Comparison of ENCODE assay signal across 18 mouse cellular contexts in the genomic region with DNA sequence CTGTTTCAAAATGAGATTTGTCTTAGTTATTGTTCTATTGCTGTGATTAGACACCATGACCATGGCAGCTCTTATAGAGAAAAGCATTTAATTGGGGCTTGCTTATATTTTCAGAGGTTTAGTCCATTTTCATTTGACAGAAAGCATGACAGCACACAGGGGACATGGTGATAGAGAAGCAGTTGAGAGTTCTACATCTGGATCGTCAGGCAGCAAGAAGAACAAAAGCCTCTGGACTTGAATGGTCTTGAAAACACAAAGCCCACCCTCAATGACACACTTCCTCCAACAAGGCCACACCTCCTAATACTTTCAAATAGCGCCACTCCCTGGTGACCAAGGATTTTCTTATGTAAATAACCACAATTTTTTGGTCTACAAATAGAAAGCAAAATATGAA.
DNase-seq lines count a peak whose midpoint lies in the region; ATAC-seq lines count a peak whose summit lies in the region.
"Had no signal": no experiment of that assay in that cellular context is flagged by ENCODE, and none has a peak within 500 bp of the region (broad histone marks: within the 10 kb centered on the region; RNA-seq: fewer than 3 reads in every experiment).

No protein-coding gene starts in this region.

- H3K4me2 ChIP-seq in neural tube, embryonic 13.5 days = no peak overlapping the region
- H3K4me2 ChIP-seq in midbrain, embryonic 11.5 days = no peak overlapping the region
- H3K4me2 ChIP-seq: heart, embryonic 11.5 days; liver, embryonic 13.5 days had no signal

- no peaks in the 10 kb centered on the region for H3K36me3 ChIP-seq in neural tube, embryonic 13.5 days
- no peaks in the 10 kb centered on the region for H3K36me3 ChIP-seq in midbrain, embryonic 11.5 days (ENCODE audit: control insufficient read depth, insufficient read depth, low read length)
- H3K36me3 ChIP-seq: liver, embryonic 13.5 days had no signal

- H3K9me3 ChIP-seq in neural tube, embryonic 13.5 days = no peaks in the 10 kb centered on the region
- H3K9me3 ChIP-seq in midbrain, embryonic 11.5 days (ENCODE audit: control insufficient read depth, low read length) = no peaks in the 10 kb centered on the region
- H3K9me3 ChIP-seq: liver, embryonic 13.5 days; megakaryocyte, embryonic 14.5 days had no signal

- no peak for DNase-seq in neural tube, embryonic 10.5 days (ENCODE audit: extremely low spot score, low spot score)
- peak; percentile 19 for DNase-seq in embryo, embryonic 10.5 days (ENCODE audit: low spot score)
- DNase-seq in midbrain, embryonic 11.5 days (ENCODE audit: low spot score, missing footprints) = no peak
- no peak for DNase-seq in kidney, postnatal 25 days
- DNase-seq in thymus, adult 18-20 months = no peak
- DNase-seq in layer of hippocampus, postnatal 14 days (ENCODE audit: low spot score in 2 of 2) = no peak
- DNase-seq: cerebellum, postnatal 25 days; gastrocnemius, postnatal 36 days; heart, postnatal 4 days; kidney, adult 11 months; kidney, postnatal 14 days; left cerebral cortex, postnatal 4 days; liver, embryonic 13.5 days had no signal

- H3K27me3 ChIP-seq in neural tube, embryonic 13.5 days = no peaks in the 10 kb centered on the region
- H3K27me3 ChIP-seq in midbrain, embryonic 11.5 days (ENCODE audit: control insufficient read depth, insufficient read depth, low read length) = no peaks in the 10 kb centered on the region
- H3K27me3 ChIP-seq: liver, embryonic 13.5 days; megakaryocyte, embryonic 14.5 days; Patski had no signal

- WGBS in neural tube, embryonic 13.5 days = 41% methylated on average over 2 of the region's 2 CpGs
- 26% methylated on average over 2 of the region's 2 CpGs for WGBS in midbrain, embryonic 11.5 days

- H3K4me3 ChIP-seq in neural tube, embryonic 13.5 days = no peak overlapping the region
- H3K4me3 ChIP-seq in midbrain, embryonic 11.5 days (ENCODE audit: low read depth, low read length) = no peak overlapping the region
- H3K4me3 ChIP-seq: liver, embryonic 13.5 days; megakaryocyte, embryonic 14.5 days had no signal

- H3K27ac ChIP-seq in neural tube, embryonic 13.5 days (replicated peaks) = peak overlapping the region; percentile 54
- H3K27ac ChIP-seq in midbrain, embryonic 11.5 days (ENCODE audit: low read depth, low read length) = no peak overlapping the region; the same call in 1 of the 2 replicates
- H3K27ac ChIP-seq: liver, embryonic 13.5 days had no signal

- H3K4me1 ChIP-seq in neural tube, embryonic 13.5 days (replicated peaks) = peaks cover 10% of the 10 kb centered on the region
- H3K4me1 ChIP-seq in midbrain, embryonic 11.5 days (ENCODE audit: control insufficient read depth, insufficient read depth, low read length) = peaks cover 6% of the 10 kb centered on the region; the same call in 1 of the 2 replicates
- H3K4me1 ChIP-seq: liver, embryonic 13.5 days; megakaryocyte, embryonic 14.5 days had no signal

- no peak for ATAC-seq in neural tube, embryonic 13.5 days (ENCODE audit: low read depth)
- ATAC-seq in midbrain, embryonic 11.5 days (ENCODE audit: low FRiP score) = peak; percentile 57
- ATAC-seq: lung, postnatal 0 days; Patski had no signal

- H3K9ac ChIP-seq in neural tube, embryonic 13.5 days = no peak overlapping the region
- no peak overlapping the region for H3K9ac ChIP-seq in midbrain, embryonic 11.5 days (ENCODE audit: low read length)
- H3K9ac ChIP-seq: liver, embryonic 13.5 days had no signal
